Mouse (Mus musculus) neural tube, embryonic 15.5 days (tissue): ENCODE measurements around the gene Sars. TPM values are rescaled to one million over a fixed set of nuclear protein-coding genes. Genes with fewer than 3 reads are reported as not detected.
A peak's percentile ranks its signal among the peaks of the same experiment; 100 is the strongest.

ENCODE experiments used
- ATAC-seq: fragments of 200-750 bp; cut with Nextera tagmentation; 2 replicates; pipeline ENCODE4 v1.8.0; 2017; ENCODE audit warnings: mild to moderate bottlenecking, moderate TSS enrichment, moderate library complexity; ENCODE audit not compliant: low FRiP score
- H3K27ac ChIP-seq: fragments of 300-500 bp; sonication (generic); replicated peaks from 2 replicates; pipeline ENCODE4 v1.5.1; 2015; ENCODE audit warnings: mild to moderate bottlenecking, inconsistent platforms
- H3K27me3 ChIP-seq: fragments of 300-500 bp; sonication (generic); replicated peaks from 2 replicates; pipeline ENCODE4 v1.6.1; 2015; ENCODE audit warnings: inconsistent platforms
- H3K36me3 ChIP-seq: fragments of 300-500 bp; sonication (generic); 2 replicates; pipeline ENCODE4 v1.6.1; 2015; ENCODE audit warnings: inconsistent platforms
- H3K4me1 ChIP-seq: fragments of 300-500 bp; sonication (generic); 2 replicates; pipeline ENCODE4 v1.6.1; 2015; ENCODE audit warnings: inconsistent platforms
- H3K4me2 ChIP-seq: fragments of 300-500 bp; sonication (generic); 2 replicates; pipeline ENCODE4 v1.6.1; 2015; ENCODE audit warnings: inconsistent platforms, mild to moderate bottlenecking, moderate library complexity
- H3K4me3 ChIP-seq: fragments of 300-500 bp; sonication (generic); replicated peaks from 2 replicates; pipeline ENCODE4 v1.5.1; 2015; ENCODE audit warnings: mild to moderate bottlenecking, inconsistent platforms
- H3K9ac ChIP-seq: fragments of 300-500 bp; sonication (generic); replicated peaks from 2 replicates; pipeline ENCODE4 v1.6.1; 2015; ENCODE audit warnings: mild to moderate bottlenecking, inconsistent platforms
- H3K9me3 ChIP-seq: fragments of 300-500 bp; sonication (generic); replicated peaks from 2 replicates; pipeline ENCODE4 v1.6.1; 2016; ENCODE audit warnings: inconsistent platforms
- WGBS: fragments of 180-500 bp; shearing (Covaris S2); methylation state at CpG from one replicate; pipeline ENCODE4 v1.1.7; 2015; ENCODE audit warnings: mixed read lengths; 5-methylcytosine and 5-hydroxymethylcytosine counted together
- polyA plus RNA-seq: library from polyadenylated mRNA; unstranded; fragments of >200 nt; fragmentation: Nextera tagmentation; extraction: Ambion mirVana; gene quantifications from 2 replicates; pipeline ENCODE4 v1.2.1, GENCODE M21; 2015

The Sars gene
- polyA plus RNA-seq, 1 experiment from 2014 or later, result 219 TPM

DNA sequence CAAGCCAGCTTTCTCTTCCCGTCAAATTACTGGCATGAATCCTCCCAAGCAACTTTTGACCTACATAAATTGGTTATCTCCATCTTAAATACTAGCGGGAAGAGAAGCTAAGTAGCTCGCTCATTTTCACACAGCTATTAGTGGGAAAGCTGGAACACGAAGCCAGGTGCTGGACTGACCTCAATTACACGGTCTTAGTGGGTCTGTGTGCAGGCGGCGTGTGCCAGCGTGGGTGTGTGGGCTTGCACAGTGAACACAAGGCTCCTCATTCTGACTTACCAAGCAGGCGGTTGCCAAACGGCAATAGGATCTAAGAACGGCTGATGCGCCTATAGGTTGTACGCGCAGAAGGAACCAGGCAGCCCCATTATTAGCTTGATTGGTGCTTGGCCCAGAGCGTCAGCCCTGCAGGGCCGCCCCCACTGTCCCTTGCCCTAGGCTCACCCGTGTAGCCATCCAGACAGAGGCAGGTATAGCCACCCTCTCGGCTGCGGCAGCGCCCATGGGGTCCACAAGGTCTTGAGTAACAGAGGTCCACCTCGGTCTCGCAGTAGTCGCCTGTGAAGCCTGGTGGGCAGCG, 38.6 kb downstream of the Sars start:
- Histone ChIP-seq H3K4me3 (no peak overlapping the region), H3K27me3 (no peaks in the 10 kb centered on the region), H3K36me3 (peaks cover 43% of the 10 kb centered on the region), H3K9me3 (no peaks in the 10 kb centered on the region), H3K4me2 (no peak overlapping the region), H3K9ac (no peak overlapping the region), H3K4me1 (peaks cover 65% of the 10 kb centered on the region), H3K27ac (peak overlapping the region; percentile 23; the same call in 1 of the 2 replicates)
- WGBS, result 63% methylated on average over 24 of the region's 24 CpGs
- ATAC-seq, result no peak

GRCm38 (mm10) chr3:108405536-108406305, 39.3 kb downstream of the Sars start:
- H3K36me3 ChIP-seq, result peaks cover 50% of the 10 kb centered on the region
- no peaks in the 10 kb centered on the region for H3K27me3 ChIP-seq
- no peak overlapping the region for H3K4me3 ChIP-seq
- no peak overlapping the region for H3K9ac ChIP-seq
- 35% methylated on average over 14 of the region's 14 CpGs for WGBS
- peaks cover 58% of the 10 kb centered on the region for H3K4me1 ChIP-seq
- peak overlapping the region; percentile 23; the same call in 1 of the 2 replicates for H3K27ac ChIP-seq
- no peaks in the 10 kb centered on the region for H3K9me3 ChIP-seq
- ATAC-seq, result no peak
- no peak overlapping the region for H3K4me2 ChIP-seq

DNA sequence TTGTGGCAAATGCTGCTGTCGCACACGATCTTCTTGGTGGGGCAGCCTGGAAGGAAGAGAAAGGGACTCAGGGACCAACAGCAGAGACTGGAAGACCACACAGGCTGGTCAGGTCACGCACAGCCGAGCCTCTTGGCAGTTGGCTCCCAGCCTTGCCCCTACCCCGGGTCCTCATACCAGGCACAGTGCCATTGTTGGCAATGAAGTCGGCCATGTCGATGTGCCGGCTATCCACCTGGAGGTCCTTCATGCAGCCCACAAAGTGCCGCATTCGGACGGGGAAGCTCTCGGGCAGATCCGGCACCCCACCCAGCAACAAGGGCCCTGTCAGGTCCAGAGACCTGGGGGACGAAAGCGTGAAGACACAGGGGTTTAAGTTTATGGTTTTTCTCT, 42.5 kb downstream of the Sars start:
- peaks cover 31% of the 10 kb centered on the region for H3K4me1 ChIP-seq
- H3K4me2 ChIP-seq, result no peak overlapping the region
- WGBS, result 68% methylated on average over 15 of the region's 15 CpGs
- no peaks in the 10 kb centered on the region for H3K9me3 ChIP-seq
- H3K9ac ChIP-seq, result no peak overlapping the region
- H3K27ac ChIP-seq, result peak overlapping the region; percentile 46
- ATAC-seq, result peak; percentile 15; the same call in 1 of the 2 replicates
- no peaks in the 10 kb centered on the region for H3K27me3 ChIP-seq
- H3K36me3 ChIP-seq, result peaks cover 79% of the 10 kb centered on the region
- no peak overlapping the region for H3K4me3 ChIP-seq

GRCm38 (mm10) chr3:108401692-108402527, 43.1 kb downstream of the Sars start:
- Histone ChIP-seq H3K4me3 (no peak overlapping the region), H3K9me3 (no peaks in the 10 kb centered on the region), H3K4me2 (no peak overlapping the region), H3K4me1 (peaks cover 30% of the 10 kb centered on the region), H3K27ac (peak overlapping the region; percentile 46), H3K9ac (no peak overlapping the region), H3K27me3 (no peaks in the 10 kb centered on the region), H3K36me3 (peaks cover 81% of the 10 kb centered on the region)
- WGBS, result 39% methylated on average over 22 of the region's 22 CpGs
- ATAC-seq, result peak; percentile 86

GRCm38 (mm10) chr3:108400442-108400841, 44.6 kb downstream of the Sars start:
- 92% methylated on average over 5 of the region's 5 CpGs for WGBS
- H3K27me3 ChIP-seq, result no peaks in the 10 kb centered on the region

DNA sequence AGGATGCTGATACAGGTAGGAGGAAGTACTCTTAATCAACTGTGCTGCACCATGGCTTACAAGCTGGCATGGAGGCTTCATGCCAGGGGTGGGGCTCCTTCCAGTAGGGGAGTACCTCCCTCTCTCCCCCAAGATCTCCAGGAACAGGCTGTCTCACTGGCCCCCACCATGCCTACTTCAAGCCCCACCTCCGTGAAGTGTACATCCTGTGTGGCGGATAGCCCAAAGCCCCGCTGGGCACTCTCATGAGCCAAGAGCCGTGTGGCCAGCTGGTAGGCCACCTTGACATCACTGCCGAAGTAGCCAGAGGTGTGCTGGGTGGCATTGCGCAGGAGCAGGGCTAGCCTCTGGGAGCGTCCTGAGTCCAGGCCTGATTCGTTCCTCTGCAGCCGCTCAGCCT, 46.7 kb downstream of the Sars start:
- Histone ChIP-seq H3K4me2 (no peak overlapping the region), H3K9me3 (no peaks in the 10 kb centered on the region), H3K27me3 (no peaks in the 10 kb centered on the region), H3K36me3 (peaks cover 87% of the 10 kb centered on the region), H3K27ac (no peak overlapping the region), H3K9ac (no peak overlapping the region), H3K4me1 (peaks cover 11% of the 10 kb centered on the region), H3K4me3 (no peak overlapping the region)
- WGBS, result 93% methylated on average over 9 of the region's 9 CpGs
- no peak for ATAC-seq

More at GRCm38 (mm10) chr3:108400442-108400841, 44.6 kb downstream of the Sars start:
- peaks cover 15% of the 10 kb centered on the region for H3K4me1 ChIP-seq
- no peak overlapping the region for H3K4me2 ChIP-seq
- no peaks in the 10 kb centered on the region for H3K9me3 ChIP-seq
- no peak overlapping the region for H3K4me3 ChIP-seq
- H3K9ac ChIP-seq, result no peak overlapping the region
- ATAC-seq, result no peak
- H3K36me3 ChIP-seq, result peaks cover 84% of the 10 kb centered on the region
- H3K27ac ChIP-seq, result no peak overlapping the region

- H3K36me3 ChIP-seq, result peaks cover 64% of the 10 kb centered on the region
- no peak overlapping the region for H3K9ac ChIP-seq
- no peak for ATAC-seq
- no peak overlapping the region for H3K4me3 ChIP-seq
- no peak overlapping the region for H3K4me2 ChIP-seq
- H3K27ac ChIP-seq, result no peak overlapping the region
- 49% methylated on average over 15 of the region's 15 CpGs for WGBS
- H3K27me3 ChIP-seq, result no peaks in the 10 kb centered on the region
- H3K4me1 ChIP-seq, result peaks cover 8% of the 10 kb centered on the region
- H3K9me3 ChIP-seq, result no peaks in the 10 kb centered on the region
These were observed 52.2 kb downstream of the Sars start for GRCm38 (mm10) chr3:108392793-108393192.

- no peak overlapping the region for H3K4me2 ChIP-seq
- H3K9ac ChIP-seq, result no peak overlapping the region
- peaks cover 8% of the 10 kb centered on the region for H3K4me1 ChIP-seq
- H3K9me3 ChIP-seq, result no peaks in the 10 kb centered on the region
- ATAC-seq, result no peak
- 22% methylated on average over 10 of the region's 10 CpGs for WGBS
- H3K27me3 ChIP-seq, result no peaks in the 10 kb centered on the region
- no peak overlapping the region for H3K4me3 ChIP-seq
- H3K36me3 ChIP-seq, result peaks cover 59% of the 10 kb centered on the region
- H3K27ac ChIP-seq, result no peak overlapping the region
These were observed 52.7 kb downstream of the Sars start for GRCm38 (mm10) chr3:108392299-108392698.

- H3K4me2 ChIP-seq, result peak overlapping the region; percentile 19; the same call in 1 of the 2 replicates
- H3K9me3 ChIP-seq, result no peaks in the 10 kb centered on the region
- H3K4me3 ChIP-seq, result no peak overlapping the region
- peaks cover 8% of the 10 kb centered on the region for H3K4me1 ChIP-seq
- 0% methylated on average over 5 of the region's 5 CpGs for WGBS
- H3K36me3 ChIP-seq, result peaks cover 27% of the 10 kb centered on the region
- H3K27ac ChIP-seq, result no peak overlapping the region
- no peak overlapping the region for H3K9ac ChIP-seq
- peak; percentile 75 for ATAC-seq
- no peaks in the 10 kb centered on the region for H3K27me3 ChIP-seq
These were observed 55.9 kb downstream of the Sars start for GRCm38 (mm10) chr3:108389111-108389545.

DNA sequence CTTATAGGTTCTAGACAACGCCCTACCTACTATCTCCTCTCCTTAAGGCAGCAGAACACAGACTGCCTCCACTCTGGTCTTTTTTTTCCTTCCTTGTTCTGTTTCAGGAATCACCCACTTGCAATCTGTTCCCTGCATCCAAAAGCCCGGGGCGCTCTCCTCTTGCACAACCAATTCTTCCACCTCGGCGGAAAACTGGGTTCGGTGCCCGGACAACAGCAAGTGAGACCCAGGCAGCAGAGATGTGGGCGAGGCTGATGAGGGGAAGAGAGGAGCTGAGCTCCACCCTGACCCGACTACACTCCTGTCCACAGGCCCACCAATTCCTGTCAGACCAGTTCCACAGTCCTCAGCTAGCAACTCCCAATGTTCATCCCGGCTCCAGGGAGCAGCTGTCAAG, 58.8 kb downstream of the Sars start:
- Histone ChIP-seq H3K9me3 (no peaks in the 10 kb centered on the region), H3K27me3 (no peaks in the 10 kb centered on the region), H3K9ac (no peak overlapping the region), H3K4me1 (peaks cover 24% of the 10 kb centered on the region), H3K27ac (no peak overlapping the region), H3K36me3 (peaks cover under 1% of the 10 kb centered on the region; the same call in 1 of the 2 replicates), H3K4me2 (no peak overlapping the region), H3K4me3 (no peak overlapping the region)
- no peak for ATAC-seq
- 89% methylated on average over 10 of the region's 10 CpGs for WGBS

DNA sequence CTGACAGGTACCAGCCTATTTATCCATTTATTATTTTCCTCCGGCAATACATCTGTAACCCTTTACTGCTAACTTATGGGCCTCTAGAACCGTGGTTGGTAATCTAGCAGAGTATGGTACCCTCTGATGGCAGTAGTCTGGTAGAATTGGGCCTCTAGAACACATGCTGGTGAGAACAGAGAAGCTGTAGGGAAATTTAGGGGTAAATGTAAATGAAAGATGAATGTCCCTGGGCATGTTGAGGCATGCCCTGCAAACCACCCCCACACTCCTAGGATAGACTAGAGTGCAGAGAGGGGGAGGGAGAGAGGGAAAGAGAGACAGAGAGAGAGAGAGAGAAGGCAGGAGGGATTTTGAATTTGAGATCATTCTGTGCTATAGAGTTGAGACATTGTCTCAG, 60.6 kb downstream of the Sars start:
- H3K4me2 ChIP-seq, result peak overlapping the region; percentile 75
- peak overlapping the region; percentile 74 for H3K4me3 ChIP-seq
- H3K27ac ChIP-seq, result no peak overlapping the region
- no peaks in the 10 kb centered on the region for H3K9me3 ChIP-seq
- WGBS, result 36% methylated on average over 2 of the region's 2 CpGs
- no peaks in the 10 kb centered on the region for H3K36me3 ChIP-seq
- ATAC-seq, result no peak
- no peaks in the 10 kb centered on the region for H3K27me3 ChIP-seq
- no peak overlapping the region for H3K9ac ChIP-seq
- peaks cover 28% of the 10 kb centered on the region for H3K4me1 ChIP-seq
